Mouse (Mus musculus): Measurements from ENCODE around the gene Clps. TPM values are rescaled to one million over a fixed set of nuclear protein-coding genes. Genes with fewer than 3 reads are reported as not detected.

Clps gene
- total RNA-seq (2021), result not detected

- no peak for DNase-seq (ENCODE audit: low spot score)
- intact Hi-C loops (cut with DNase I), result no loop called here
Measured at GRCm38 (mm10) chr17:28560598-28560997, at the start of gene Clps. Gene Clps, minus strand, starts transcription at chr17:28560766.

GRCm38 (mm10) chr17:28609543-28609942 is 49.0 kb upstream of the Clps start:
- DNase-seq (ENCODE audit: low spot score), result no peak
- intact Hi-C loops (cut with DNase I), result no loop called here

GRCm38 (mm10) chr17:28601557-28602250 is 41.1 kb upstream of the Clps start:
- no peak for DNase-seq (ENCODE audit: low spot score)
- intact Hi-C loops (cut with DNase I), result no loop called here

- intact Hi-C loops (cut with DNase I), result no loop called here
- no peak for DNase-seq (ENCODE audit: low spot score)
Measured at GRCm38 (mm10) chr17:28600780-28601179, 40.2 kb upstream of the Clps start.

GRCm38 (mm10) chr17:28593965-28594364 is 33.4 kb upstream of the Clps start:
- DNase-seq (ENCODE audit: low spot score), result no peak
- intact Hi-C loops (cut with DNase I), result no loop called here

GRCm38 (mm10) chr17:28592998-28593397 is 32.4 kb upstream of the Clps start:
- no peak for DNase-seq (ENCODE audit: low spot score)
- intact Hi-C loops (cut with DNase I), result no loop called here

- intact Hi-C loops (cut with DNase I), result no loop called here
- DNase-seq (ENCODE audit: low spot score), result no peak
Measured at GRCm38 (mm10) chr17:28591476-28591875, 30.9 kb upstream of the Clps start.

- intact Hi-C loops (cut with DNase I), result no loop called here
- DNase-seq (ENCODE audit: low spot score), result no peak
Measured at GRCm38 (mm10) chr17:28590596-28590995, 30.0 kb upstream of the Clps start.

- no peak for DNase-seq (ENCODE audit: low spot score)
- intact Hi-C loops (cut with DNase I), result no loop called here
Measured at GRCm38 (mm10) chr17:28588591-28588990, 28.0 kb upstream of the Clps start.

- no peak for DNase-seq (ENCODE audit: low spot score)
- intact Hi-C loops (cut with DNase I), result no loop called here
Measured at GRCm38 (mm10) chr17:28586509-28586908, 25.9 kb upstream of the Clps start.

GRCm38 (mm10) chr17:28581056-28581455 is 20.5 kb upstream of the Clps start:
- intact Hi-C loops (cut with DNase I), result no loop called here
- no peak for DNase-seq (ENCODE audit: low spot score)

GRCm38 (mm10) chr17:28580396-28580795 is 19.8 kb upstream of the Clps start:
- intact Hi-C loops (cut with DNase I), result no loop called here
- no peak for DNase-seq (ENCODE audit: low spot score)

- no peak for DNase-seq (ENCODE audit: low spot score)
- intact Hi-C loops (cut with DNase I), result no loop called here
Measured at GRCm38 (mm10) chr17:28575244-28576125, 14.9 kb upstream of the Clps start, which contains the start of gene Lhfpl5. Gene Lhfpl5, plus strand, starts transcription at chr17:28575641.

GRCm38 (mm10) chr17:28572941-28573340 is 12.4 kb upstream of the Clps start:
- intact Hi-C loops (cut with DNase I), result no loop called here
- no peak for DNase-seq (ENCODE audit: low spot score)

GRCm38 (mm10) chr17:28572521-28572920 is 12.0 kb upstream of the Clps start:
- intact Hi-C loops (cut with DNase I), result no loop called here
- no peak for DNase-seq (ENCODE audit: low spot score)

GRCm38 (mm10) chr17:28571868-28572267 is 11.3 kb upstream of the Clps start:
- intact Hi-C loops (cut with DNase I), result no loop called here
- no peak for DNase-seq (ENCODE audit: low spot score)

GRCm38 (mm10) chr17:28567541-28567940 is 7.0 kb upstream of the Clps start:
- no peak for DNase-seq (ENCODE audit: low spot score)
- intact Hi-C loops (cut with DNase I), result no loop called here

GRCm38 (mm10) chr17:28565181-28565580 is 4.6 kb upstream of the Clps start:
- intact Hi-C loops (cut with DNase I), result no loop called here
- DNase-seq (ENCODE audit: low spot score), result no peak

- intact Hi-C loops (cut with DNase I), result no loop called here
- DNase-seq (ENCODE audit: low spot score), result no peak
Measured at GRCm38 (mm10) chr17:28561613-28562012, 1.0 kb upstream of the Clps start.

- intact Hi-C loops (cut with DNase I), result no loop called here
Measured at GRCm38 (mm10) chr17:28557772-28558171, 2.8 kb downstream of the Clps start.

More at GRCm38 (mm10) chr17:28557772-28558171, 2.8 kb downstream of the Clps start:
- DNase-seq (ENCODE audit: low spot score), result no peak
